Mouse (Mus musculus): Measurements from ENCODE around the gene Ntrk2. TPM values are rescaled to one million over a fixed set of nuclear protein-coding genes. Genes with fewer than 3 reads are reported as not detected.

The Ntrk2 gene
- polyA plus RNA-seq, 1 experiment from 2014 or later = 51.5 TPM

DNA sequence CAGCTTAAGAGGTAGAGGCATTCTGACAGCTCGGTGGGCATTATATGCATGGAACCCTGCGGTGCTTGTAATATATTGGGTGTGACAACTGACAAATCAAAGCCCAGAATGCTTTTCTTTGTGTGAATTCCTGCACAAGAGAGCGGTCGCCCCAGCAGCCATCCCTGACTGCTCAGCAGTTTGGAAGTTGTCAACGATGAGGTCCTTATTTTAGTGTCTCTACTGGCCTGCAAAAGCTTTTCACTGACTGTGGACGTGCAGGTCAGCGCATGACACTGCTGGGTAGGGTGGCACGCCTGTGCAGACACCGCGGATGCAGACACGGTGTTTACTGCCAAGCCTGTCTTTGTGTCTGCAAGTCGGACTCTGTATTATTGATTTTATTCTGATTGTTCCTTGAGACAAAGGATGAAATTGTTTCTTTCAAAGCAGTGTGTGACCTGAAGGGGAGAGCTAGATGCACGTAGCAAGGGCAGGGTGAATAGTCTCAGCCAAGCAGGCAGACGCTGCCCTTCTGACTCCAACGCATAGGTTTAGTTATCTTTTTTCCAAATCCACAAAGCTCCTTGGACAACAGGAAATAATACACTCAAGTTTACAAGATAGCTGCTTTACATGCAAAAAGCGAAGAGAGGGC is 204.6 kb downstream of the Ntrk2 start:
- Histone ChIP-seq H3K36me3 (ENCODE audit: control insufficient read depth, insufficient read depth, low read length) (no peaks in the 10 kb centered on the region), H3K27me3 (ENCODE audit: control insufficient read depth, insufficient read depth, low read length) (no peaks in the 10 kb centered on the region), H3K9ac (ENCODE audit: low read depth, low read length) (peak overlapping the region; percentile 51; the same call in 1 of the 2 replicates), H3K4me1 (replicated peaks; ENCODE audit: control insufficient read depth, insufficient read depth, low read length) (no peaks in the 10 kb centered on the region), H3K27ac (ENCODE audit: low read depth, low read length) (peak overlapping the region; percentile 80), H3K4me3 (ENCODE audit: low read depth, low read length) (peak overlapping the region; percentile 18), H3K4me2 (replicated peaks; ENCODE audit: low read depth, low read length) (peak overlapping the region; percentile 50), H3K9me3 (ENCODE audit: control insufficient read depth, low read length) (no peaks in the 10 kb centered on the region)
- ATAC-seq (ENCODE audit: low FRiP score) (peak; percentile 82), DNase-seq (ENCODE audit: low spot score) (peak; percentile 68)
- 17% methylated on average over 16 of the region's 16 CpGs for WGBS

- Histone ChIP-seq H3K9ac (ENCODE audit: low read depth, low read length) (peak overlapping the region; percentile 51; the same call in 1 of the 2 replicates), H3K4me2 (replicated peaks; ENCODE audit: low read depth, low read length) (peak overlapping the region; percentile 50), H3K9me3 (ENCODE audit: control insufficient read depth, low read length) (no peaks in the 10 kb centered on the region), H3K27me3 (ENCODE audit: control insufficient read depth, insufficient read depth, low read length) (no peaks in the 10 kb centered on the region), H3K36me3 (ENCODE audit: control insufficient read depth, insufficient read depth, low read length) (no peaks in the 10 kb centered on the region), H3K4me3 (ENCODE audit: low read depth, low read length) (peak overlapping the region; percentile 18), H3K27ac (ENCODE audit: low read depth, low read length) (peak overlapping the region; percentile 80), H3K4me1 (replicated peaks; ENCODE audit: control insufficient read depth, insufficient read depth, low read length) (no peaks in the 10 kb centered on the region)
- ATAC-seq (ENCODE audit: low FRiP score) (peak; percentile 95), DNase-seq (ENCODE audit: low spot score) (peak; percentile 79)
- under 1% methylated on average over 15 of the region's 15 CpGs for WGBS
Measured at GRCm38 (mm10) chr13:59011530-59011903, 205.1 kb downstream of the Ntrk2 start.

DNA sequence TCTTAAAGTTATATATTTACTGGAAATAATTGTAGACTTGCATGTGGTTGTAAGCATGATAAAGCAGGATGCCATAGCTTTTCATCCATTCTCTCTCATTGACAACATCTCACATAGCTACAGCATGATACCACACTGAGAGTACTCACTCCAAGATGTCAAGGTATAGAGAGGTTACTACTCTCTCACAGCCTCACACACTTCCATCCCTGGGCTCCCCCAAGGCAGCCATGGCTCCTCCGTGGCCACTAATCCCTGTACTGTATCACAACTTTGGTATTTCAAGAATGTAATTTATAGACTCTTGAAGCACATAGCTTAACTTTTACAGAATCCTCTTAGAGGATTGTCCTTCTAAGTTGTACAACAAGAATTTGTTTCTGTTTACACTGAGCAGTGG is 209.0 kb downstream of the Ntrk2 start:
- no peak for DNase-seq (ENCODE audit: low spot score)
- Histone ChIP-seq H3K36me3 (ENCODE audit: control insufficient read depth, insufficient read depth, low read length) (no peaks in the 10 kb centered on the region), H3K27ac (ENCODE audit: low read depth, low read length) (no peak overlapping the region), H3K4me3 (ENCODE audit: low read depth, low read length) (no peak overlapping the region), H3K4me2 (replicated peaks; ENCODE audit: low read depth, low read length) (no peak overlapping the region), H3K9me3 (ENCODE audit: control insufficient read depth, low read length) (no peaks in the 10 kb centered on the region), H3K9ac (ENCODE audit: low read depth, low read length) (no peak overlapping the region), H3K27me3 (ENCODE audit: control insufficient read depth, insufficient read depth, low read length) (no peaks in the 10 kb centered on the region), H3K4me1 (replicated peaks; ENCODE audit: control insufficient read depth, insufficient read depth, low read length) (no peaks in the 10 kb centered on the region)
- ATAC-seq (ENCODE audit: low FRiP score) = no peak
- 81% methylated on average over 1 of the region's 1 CpGs for WGBS

DNA sequence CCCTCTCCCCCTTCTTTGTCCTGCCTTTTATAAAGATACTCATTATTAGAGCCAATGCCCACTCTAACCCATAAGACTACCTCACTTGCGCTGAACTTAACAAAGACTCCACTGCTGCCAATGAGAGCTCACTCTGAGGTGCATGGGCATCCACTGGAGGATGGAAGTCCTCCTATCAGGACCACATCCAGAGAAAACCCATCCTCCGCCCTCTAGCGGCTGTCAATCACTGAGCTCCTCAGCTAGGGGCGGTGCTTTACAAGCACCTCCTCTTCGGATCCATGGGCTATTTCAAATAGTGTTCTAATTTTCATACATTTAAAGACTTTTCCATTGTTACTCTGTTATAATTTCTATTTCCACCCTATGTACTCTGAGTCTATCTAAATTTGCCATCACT is 210.8 kb downstream of the Ntrk2 start:
- no peaks in the 10 kb centered on the region for H3K4me1 ChIP-seq (replicated peaks; ENCODE audit: control insufficient read depth, insufficient read depth, low read length)
- H3K27ac ChIP-seq (ENCODE audit: low read depth, low read length) = no peak overlapping the region
- ATAC-seq (ENCODE audit: low FRiP score) (no peak), DNase-seq (ENCODE audit: low spot score) (no peak)
- H3K36me3 ChIP-seq (ENCODE audit: control insufficient read depth, insufficient read depth, low read length) = no peaks in the 10 kb centered on the region
- WGBS = 56% methylated on average over 5 of the region's 5 CpGs
- H3K4me3 ChIP-seq (ENCODE audit: low read depth, low read length) = no peak overlapping the region
- no peak overlapping the region for H3K9ac ChIP-seq (ENCODE audit: low read depth, low read length)
- no peaks in the 10 kb centered on the region for H3K9me3 ChIP-seq (ENCODE audit: control insufficient read depth, low read length)
- no peaks in the 10 kb centered on the region for H3K27me3 ChIP-seq (ENCODE audit: control insufficient read depth, insufficient read depth, low read length)
- no peak overlapping the region for H3K4me2 ChIP-seq (replicated peaks; ENCODE audit: low read depth, low read length)

DNA sequence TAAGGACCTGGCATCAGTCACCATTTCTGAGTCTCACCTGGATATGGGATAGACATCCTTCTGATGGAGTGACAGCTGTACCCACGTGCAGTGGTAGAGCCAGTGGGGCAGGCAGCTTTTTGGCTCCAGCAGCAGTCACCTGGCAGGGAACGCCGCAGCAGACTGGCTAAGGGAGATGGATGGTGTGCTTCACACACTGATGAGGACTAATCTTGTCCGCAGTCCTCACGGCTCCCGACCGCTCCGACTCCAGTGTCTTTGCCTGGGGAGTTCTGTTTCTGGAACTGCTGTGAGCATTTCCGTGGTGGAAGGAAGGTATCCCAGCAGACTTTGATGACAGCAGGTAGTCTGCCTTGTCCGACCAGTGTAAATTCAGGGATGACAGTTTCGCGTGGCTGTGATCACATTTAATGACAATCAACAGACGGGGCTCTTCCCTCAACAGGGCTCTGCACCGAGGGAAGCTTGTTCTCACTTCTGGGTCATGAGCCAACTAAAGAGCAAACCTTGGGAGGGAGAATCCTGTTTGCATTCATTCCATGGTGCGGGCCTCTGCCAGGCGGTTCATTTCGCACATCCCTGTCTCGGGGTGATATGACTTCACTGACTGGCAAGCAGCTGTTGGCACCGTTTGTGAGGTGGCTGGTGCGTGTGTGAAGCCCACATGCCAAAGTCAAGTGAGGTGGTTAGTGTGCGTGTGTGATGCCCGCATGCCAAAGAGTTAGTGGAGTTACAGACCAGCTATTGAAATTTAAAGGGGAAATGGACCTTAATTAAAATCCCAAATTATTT is 216.1 kb downstream of the Ntrk2 start:
- DNase-seq (ENCODE audit: low spot score) (no peak), ATAC-seq (ENCODE audit: low FRiP score) (no peak)
- Histone ChIP-seq H3K4me3 (ENCODE audit: low read depth, low read length) (no peak overlapping the region), H3K36me3 (ENCODE audit: control insufficient read depth, insufficient read depth, low read length) (no peaks in the 10 kb centered on the region), H3K4me2 (replicated peaks; ENCODE audit: low read depth, low read length) (no peak overlapping the region), H3K9ac (ENCODE audit: low read depth, low read length) (no peak overlapping the region), H3K4me1 (replicated peaks; ENCODE audit: control insufficient read depth, insufficient read depth, low read length) (no peaks in the 10 kb centered on the region), H3K27me3 (ENCODE audit: control insufficient read depth, insufficient read depth, low read length) (no peaks in the 10 kb centered on the region), H3K27ac (ENCODE audit: low read depth, low read length) (no peak overlapping the region), H3K9me3 (ENCODE audit: control insufficient read depth, low read length) (no peaks in the 10 kb centered on the region)
- WGBS = 90% methylated on average over 22 of the region's 22 CpGs

DNA sequence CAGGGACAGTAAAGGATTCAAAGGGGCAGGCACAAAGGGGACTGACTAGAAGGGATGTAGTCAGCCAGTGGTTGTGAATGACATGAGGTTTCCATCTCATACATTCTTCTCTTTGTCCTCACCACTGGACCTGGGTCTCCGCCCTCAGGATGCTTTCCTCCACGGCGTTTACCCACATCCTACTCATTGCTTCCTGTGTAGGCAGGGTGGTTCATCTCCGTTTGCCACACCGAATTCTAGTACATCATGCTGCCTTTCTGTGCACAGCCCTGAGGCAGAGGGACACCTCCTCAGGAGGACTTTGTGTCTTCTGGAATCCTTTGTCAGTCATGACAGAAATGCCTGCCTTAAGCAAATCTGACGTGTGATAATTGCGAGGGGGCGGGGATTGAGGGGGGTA is 219.3 kb downstream of the Ntrk2 start:
- 78% methylated on average over 8 of the region's 8 CpGs for WGBS
- ATAC-seq (ENCODE audit: low FRiP score) (no peak), DNase-seq (ENCODE audit: low spot score) (no peak)
- Histone ChIP-seq H3K9ac (ENCODE audit: low read depth, low read length) (no peak overlapping the region), H3K4me2 (replicated peaks; ENCODE audit: low read depth, low read length) (no peak overlapping the region), H3K4me3 (ENCODE audit: low read depth, low read length) (no peak overlapping the region), H3K4me1 (replicated peaks; ENCODE audit: control insufficient read depth, insufficient read depth, low read length) (no peaks in the 10 kb centered on the region), H3K27ac (ENCODE audit: low read depth, low read length) (no peak overlapping the region), H3K36me3 (ENCODE audit: control insufficient read depth, insufficient read depth, low read length) (no peaks in the 10 kb centered on the region), H3K9me3 (ENCODE audit: control insufficient read depth, low read length) (no peaks in the 10 kb centered on the region), H3K27me3 (ENCODE audit: control insufficient read depth, insufficient read depth, low read length) (no peaks in the 10 kb centered on the region)

DNA sequence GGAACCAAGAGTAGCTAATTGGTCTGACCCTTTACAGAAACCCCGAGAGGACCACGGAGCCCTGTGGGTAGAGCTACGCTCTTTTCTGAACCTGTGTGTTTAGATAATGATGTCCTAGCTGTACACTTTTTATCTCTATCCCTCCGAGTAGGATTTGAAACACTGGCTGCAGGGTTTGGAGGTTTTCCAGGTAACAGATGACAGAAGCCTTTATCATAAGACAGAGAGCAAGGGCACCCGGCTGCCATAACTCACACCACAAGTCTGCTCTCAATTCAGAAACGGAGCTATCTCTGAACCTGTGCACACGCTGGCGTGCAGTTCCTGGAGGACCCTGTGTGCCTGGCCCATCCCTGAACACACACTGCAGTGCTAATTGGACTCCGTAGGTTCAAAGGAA is 221.1 kb downstream of the Ntrk2 start:
- H3K4me3 ChIP-seq (ENCODE audit: low read depth, low read length) = no peak overlapping the region
- H3K4me1 ChIP-seq (replicated peaks; ENCODE audit: control insufficient read depth, insufficient read depth, low read length) = no peaks in the 10 kb centered on the region
- H3K9ac ChIP-seq (ENCODE audit: low read depth, low read length) = no peak overlapping the region
- no peak overlapping the region for H3K27ac ChIP-seq (ENCODE audit: low read depth, low read length)
- no peak for DNase-seq (ENCODE audit: low spot score)
- WGBS = 89% methylated on average over 9 of the region's 9 CpGs
- no peaks in the 10 kb centered on the region for H3K36me3 ChIP-seq (ENCODE audit: control insufficient read depth, insufficient read depth, low read length)
- ATAC-seq (ENCODE audit: low FRiP score) = no peak
- no peak overlapping the region for H3K4me2 ChIP-seq (replicated peaks; ENCODE audit: low read depth, low read length)
- no peaks in the 10 kb centered on the region for H3K9me3 ChIP-seq (ENCODE audit: control insufficient read depth, low read length)
- H3K27me3 ChIP-seq (ENCODE audit: control insufficient read depth, insufficient read depth, low read length) = no peaks in the 10 kb centered on the region

DNA sequence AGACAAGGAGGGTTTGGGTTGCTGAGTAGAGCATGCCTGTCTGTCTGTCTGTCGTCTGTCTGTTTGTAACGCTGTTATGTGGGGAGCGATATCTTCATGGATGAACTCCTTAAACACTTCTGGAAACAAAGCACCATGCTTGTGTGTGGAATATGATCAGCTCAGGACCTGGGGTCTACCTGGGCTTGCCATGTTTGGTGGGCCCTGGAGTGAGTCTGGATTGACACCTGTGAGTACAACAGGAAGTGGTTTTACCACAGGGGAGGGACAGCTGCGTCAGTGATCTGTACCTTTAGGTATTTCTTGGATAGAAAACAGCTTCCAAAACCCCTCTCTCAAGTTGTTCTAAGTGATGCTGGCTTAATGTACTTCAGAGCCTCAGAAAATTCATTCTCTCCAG is 222.2 kb downstream of the Ntrk2 start:
- no peaks in the 10 kb centered on the region for H3K36me3 ChIP-seq (ENCODE audit: control insufficient read depth, insufficient read depth, low read length)
- no peak overlapping the region for H3K4me3 ChIP-seq (ENCODE audit: low read depth, low read length)
- WGBS = 91% methylated on average over 4 of the region's 4 CpGs
- no peak overlapping the region for H3K4me2 ChIP-seq (replicated peaks; ENCODE audit: low read depth, low read length)
- H3K9ac ChIP-seq (ENCODE audit: low read depth, low read length) = no peak overlapping the region
- no peaks in the 10 kb centered on the region for H3K4me1 ChIP-seq (replicated peaks; ENCODE audit: control insufficient read depth, insufficient read depth, low read length)
- DNase-seq (ENCODE audit: low spot score) (no peak), ATAC-seq (ENCODE audit: low FRiP score) (no peak)
- H3K9me3 ChIP-seq (ENCODE audit: control insufficient read depth, low read length) = no peaks in the 10 kb centered on the region
- no peaks in the 10 kb centered on the region for H3K27me3 ChIP-seq (ENCODE audit: control insufficient read depth, insufficient read depth, low read length)
- no peak overlapping the region for H3K27ac ChIP-seq (ENCODE audit: low read depth, low read length)

- WGBS = 87% methylated on average over 6 of the region's 6 CpGs
- no peak for ATAC-seq (ENCODE audit: low FRiP score)
- Histone ChIP-seq H3K27ac (ENCODE audit: low read depth, low read length) (no peak overlapping the region), H3K9me3 (ENCODE audit: control insufficient read depth, low read length) (no peaks in the 10 kb centered on the region), H3K36me3 (ENCODE audit: control insufficient read depth, insufficient read depth, low read length) (no peaks in the 10 kb centered on the region), H3K4me2 (replicated peaks; ENCODE audit: low read depth, low read length) (no peak overlapping the region), H3K4me3 (ENCODE audit: low read depth, low read length) (no peak overlapping the region), H3K4me1 (replicated peaks; ENCODE audit: control insufficient read depth, insufficient read depth, low read length) (no peaks in the 10 kb centered on the region), H3K27me3 (ENCODE audit: control insufficient read depth, insufficient read depth, low read length) (no peaks in the 10 kb centered on the region), H3K9ac (ENCODE audit: low read depth, low read length) (no peak overlapping the region)
- no peak for DNase-seq (ENCODE audit: low spot score)
Measured at GRCm38 (mm10) chr13:59030574-59030973, 224.2 kb downstream of the Ntrk2 start.

All from hindbrain, embryonic 11.5 days (tissue).